Mouse (Mus musculus): ENCODE measurements around the gene Med7. TPM values are rescaled to one million over a fixed set of nuclear protein-coding genes. Genes with fewer than 3 reads are reported as not detected.
A peak's percentile ranks its signal among the peaks of the same experiment; 100 is the strongest.

Med7 gene
- polyA plus RNA-seq, 1 experiment from 2014 or later: 47.5 TPM

- 19% methylated on average over 3 of the region's 3 CpGs for WGBS
- ATAC-seq (ENCODE audit: extremely low read depth, insufficient number of reproducible peaks, low FRiP score, low TSS enrichment): peak; percentile 58; the same call in 1 of the 2 replicates
- no peaks in the 10 kb centered on the region for H3K36me3 ChIP-seq
Measured at GRCm38 (mm10) chr11:46431129-46431528, 5.6 kb upstream of the Med7 start.

DNA sequence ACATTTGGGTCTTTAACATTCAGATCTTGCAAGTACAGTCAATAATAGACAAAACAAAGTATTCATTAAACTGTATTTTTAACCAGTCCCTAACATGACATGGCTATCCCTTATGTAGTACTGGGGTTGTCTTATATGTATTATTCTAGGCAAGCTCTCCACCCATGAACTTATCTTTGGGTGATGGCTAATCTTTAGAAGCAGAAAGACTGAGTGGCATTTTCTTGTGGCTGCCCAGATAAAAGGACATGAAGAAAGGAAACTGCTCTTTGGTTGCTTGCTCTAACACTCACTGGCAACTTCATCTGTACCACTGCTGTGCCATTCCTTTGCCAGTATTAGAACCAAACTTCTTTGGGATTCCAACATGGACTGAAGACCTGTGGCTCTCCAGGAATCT lies 1.4 kb upstream of the Med7 start:
- ATAC-seq (ENCODE audit: extremely low read depth, insufficient number of reproducible peaks, low FRiP score, low TSS enrichment): no peak
- Histone ChIP-seq H3K9me3 (no peaks in the 10 kb centered on the region), H3K27ac (replicated peaks) (no peak overlapping the region), H3K27me3 (replicated peaks) (no peaks in the 10 kb centered on the region), H3K9ac (no peak overlapping the region), H3K36me3 (peaks cover 12% of the 10 kb centered on the region), H3K4me2 (no peak overlapping the region), H3K4me1 (peaks cover 18% of the 10 kb centered on the region), H3K4me3 (no peak overlapping the region)

More at GRCm38 (mm10) chr11:46431129-46431528, 5.6 kb upstream of the Med7 start:
- H3K4me3 ChIP-seq: no peak overlapping the region
- H3K4me1 ChIP-seq: peaks cover 2% of the 10 kb centered on the region
- H3K4me2 ChIP-seq: no peak overlapping the region
- H3K9ac ChIP-seq: no peak overlapping the region
- no peaks in the 10 kb centered on the region for H3K9me3 ChIP-seq
- H3K27me3 ChIP-seq (replicated peaks): no peaks in the 10 kb centered on the region
- H3K27ac ChIP-seq (replicated peaks): no peak overlapping the region

DNA sequence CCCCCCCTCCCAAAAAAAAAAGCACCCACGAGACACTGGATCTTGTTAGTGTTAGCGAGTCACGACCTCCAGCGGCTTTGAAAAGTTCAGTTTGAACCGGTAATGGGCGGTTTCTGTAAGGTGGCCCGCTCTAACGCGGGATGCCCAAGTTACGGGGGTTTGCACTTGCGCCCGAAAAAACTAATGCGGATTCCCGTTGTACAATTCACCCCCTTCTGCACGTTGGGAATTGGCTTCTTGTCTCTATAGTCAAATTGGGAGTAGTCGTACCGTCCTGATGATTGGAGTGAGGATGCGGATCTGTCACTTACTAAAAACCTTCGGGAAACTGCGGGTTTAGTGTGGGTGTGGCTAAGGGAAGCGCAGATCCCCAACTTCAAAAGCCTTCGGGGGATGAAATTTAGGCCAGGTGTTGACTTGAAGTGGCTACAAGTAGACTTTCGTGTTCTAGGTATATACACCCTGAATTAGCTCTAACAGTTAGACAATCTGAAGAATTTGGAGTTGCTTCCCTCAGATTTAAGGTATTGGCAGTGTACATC lies 805 bp downstream of the Med7 start:
- H3K36me3 ChIP-seq: peaks cover 31% of the 10 kb centered on the region
- H3K4me2 ChIP-seq: peak overlapping the region; percentile 92
- H3K4me1 ChIP-seq: peaks cover 18% of the 10 kb centered on the region
- peak overlapping the region; percentile 97 for H3K9ac ChIP-seq
- H3K27ac ChIP-seq (replicated peaks): peak overlapping the region; percentile 93
- no peaks in the 10 kb centered on the region for H3K27me3 ChIP-seq (replicated peaks)
- ATAC-seq (ENCODE audit: extremely low read depth, insufficient number of reproducible peaks, low FRiP score, low TSS enrichment): 0 out of 2 replicates have a peak, but pooled peaks have one; percentile 3
- WGBS: under 1% methylated on average over 23 of the region's 23 CpGs
- H3K4me3 ChIP-seq: peak overlapping the region; percentile 98
- H3K9me3 ChIP-seq: no peaks in the 10 kb centered on the region

DNA sequence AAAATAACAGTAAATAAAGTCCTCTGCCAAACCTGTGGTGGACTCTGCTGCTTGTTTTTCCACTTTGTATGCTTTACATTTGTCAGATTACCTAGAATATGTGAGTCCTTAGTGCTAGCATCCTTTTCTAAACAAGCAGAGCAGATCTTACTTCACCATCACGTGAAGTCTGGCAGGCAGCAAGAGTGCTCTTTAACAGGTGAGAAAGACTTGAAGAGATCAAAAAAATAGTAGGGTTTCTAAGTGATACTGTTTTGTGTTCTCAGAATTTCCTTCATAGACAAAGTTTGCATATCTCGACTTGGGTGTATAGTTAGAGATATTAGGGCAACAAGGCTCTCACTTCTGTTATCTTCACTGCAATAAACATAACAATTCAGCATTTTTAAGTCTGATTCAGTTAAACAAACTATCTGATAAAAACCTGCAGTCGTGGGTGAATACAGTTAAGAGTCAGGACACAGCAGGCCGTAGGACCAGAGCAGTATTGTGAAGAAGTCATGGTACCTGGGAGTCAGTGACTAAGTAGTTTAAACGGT lies 2.3 kb downstream of the Med7 start:
- H3K9ac ChIP-seq: no peak overlapping the region
- no peak for ATAC-seq (ENCODE audit: extremely low read depth, insufficient number of reproducible peaks, low FRiP score, low TSS enrichment)
- H3K4me1 ChIP-seq: peaks cover 18% of the 10 kb centered on the region
- H3K4me3 ChIP-seq: no peak overlapping the region
- H3K9me3 ChIP-seq: no peaks in the 10 kb centered on the region
- H3K4me2 ChIP-seq: no peak overlapping the region
- no peak overlapping the region for H3K27ac ChIP-seq (replicated peaks)
- 78% methylated on average over 5 of the region's 5 CpGs for WGBS
- H3K27me3 ChIP-seq (replicated peaks): no peaks in the 10 kb centered on the region
- peaks cover 42% of the 10 kb centered on the region for H3K36me3 ChIP-seq

DNA sequence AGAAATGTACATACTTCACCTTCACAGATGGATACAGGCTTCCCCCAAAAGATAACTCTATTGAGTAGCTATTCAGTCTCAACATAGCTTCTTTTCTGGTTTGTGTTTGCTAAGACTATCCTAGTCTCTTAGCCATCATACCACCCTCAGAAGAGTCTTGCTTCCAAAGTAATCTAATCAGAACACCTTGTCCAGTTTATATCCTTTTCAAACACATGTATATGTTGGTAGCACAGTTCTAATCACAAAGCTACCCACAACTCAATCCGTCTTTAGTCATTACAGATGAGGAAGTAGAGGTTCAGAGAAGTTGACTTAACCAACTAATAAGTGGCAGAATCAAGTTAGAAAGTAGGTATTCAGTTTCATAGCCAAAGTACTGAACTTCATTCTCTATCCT lies 5.0 kb downstream of the Med7 start:
- no peak for ATAC-seq (ENCODE audit: extremely low read depth, insufficient number of reproducible peaks, low FRiP score, low TSS enrichment)
- H3K4me2 ChIP-seq: no peak overlapping the region
- H3K27ac ChIP-seq (replicated peaks): no peak overlapping the region
- H3K4me3 ChIP-seq: no peak overlapping the region
- H3K9ac ChIP-seq: no peak overlapping the region
- no peaks in the 10 kb centered on the region for H3K27me3 ChIP-seq (replicated peaks)
- peaks cover 49% of the 10 kb centered on the region for H3K36me3 ChIP-seq
- WGBS: 69% methylated on average over 1 of the region's 1 CpGs
- H3K4me1 ChIP-seq: peaks cover 14% of the 10 kb centered on the region
- no peaks in the 10 kb centered on the region for H3K9me3 ChIP-seq

- Histone ChIP-seq H3K27me3 (replicated peaks) (no peaks in the 10 kb centered on the region), H3K9ac (no peak overlapping the region), H3K36me3 (peaks cover 49% of the 10 kb centered on the region), H3K27ac (replicated peaks) (no peak overlapping the region), H3K4me2 (no peak overlapping the region), H3K4me1 (peaks cover 8% of the 10 kb centered on the region), H3K4me3 (no peak overlapping the region), H3K9me3 (no peaks in the 10 kb centered on the region)
- ATAC-seq (ENCODE audit: extremely low read depth, insufficient number of reproducible peaks, low FRiP score, low TSS enrichment): no peak
- 80% methylated on average over 1 of the region's 1 CpGs for WGBS
Measured at GRCm38 (mm10) chr11:46443152-46443551, 6.4 kb downstream of the Med7 start.

- no peak for ATAC-seq (ENCODE audit: extremely low read depth, insufficient number of reproducible peaks, low FRiP score, low TSS enrichment)
- no peak overlapping the region for H3K27ac ChIP-seq (replicated peaks)
- H3K9me3 ChIP-seq: no peaks in the 10 kb centered on the region
- H3K9ac ChIP-seq: no peak overlapping the region
- peaks cover 45% of the 10 kb centered on the region for H3K36me3 ChIP-seq
- H3K4me1 ChIP-seq: peaks cover 3% of the 10 kb centered on the region; the same call in 1 of the 2 replicates
- H3K4me2 ChIP-seq: no peak overlapping the region
- WGBS: 80% methylated on average over 5 of the region's 5 CpGs
- H3K27me3 ChIP-seq (replicated peaks): no peaks in the 10 kb centered on the region
- no peak overlapping the region for H3K4me3 ChIP-seq
Measured at GRCm38 (mm10) chr11:46443979-46444378, 7.3 kb downstream of the Med7 start.

DNA sequence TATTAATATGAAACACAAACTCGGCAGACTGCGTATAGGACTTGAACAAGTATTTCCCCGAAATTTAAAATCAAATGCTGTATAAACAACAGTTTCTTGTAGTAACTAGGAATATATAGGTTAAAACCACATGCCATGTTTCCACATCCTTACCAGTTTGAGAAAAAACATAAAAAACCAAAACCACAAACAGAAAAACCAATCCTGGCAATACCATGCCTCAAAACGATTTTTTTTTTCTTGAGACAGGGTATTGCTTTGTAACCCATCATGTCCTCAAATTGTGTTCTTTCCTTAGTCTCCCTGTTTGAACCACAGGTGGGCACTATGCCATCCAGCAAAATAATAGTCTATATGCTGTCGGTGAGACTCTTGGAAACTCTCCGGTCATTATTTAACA lies 9.4 kb downstream of the Med7 start:
- ATAC-seq (ENCODE audit: extremely low read depth, insufficient number of reproducible peaks, low FRiP score, low TSS enrichment): no peak
- Histone ChIP-seq H3K4me1 (no peaks in the 10 kb centered on the region), H3K9me3 (no peaks in the 10 kb centered on the region), H3K4me2 (no peak overlapping the region), H3K27ac (replicated peaks) (no peak overlapping the region), H3K27me3 (replicated peaks) (no peaks in the 10 kb centered on the region), H3K4me3 (no peak overlapping the region), H3K36me3 (peaks cover 29% of the 10 kb centered on the region), H3K9ac (no peak overlapping the region)
- WGBS: 87% methylated on average over 6 of the region's 6 CpGs

GRCm38 (mm10) chr11:46447644-46448484 lies 11.1 kb downstream of the Med7 start:
- Histone ChIP-seq H3K36me3 (peaks cover 15% of the 10 kb centered on the region), H3K27ac (replicated peaks) (no peak overlapping the region), H3K4me2 (no peak overlapping the region), H3K27me3 (replicated peaks) (no peaks in the 10 kb centered on the region), H3K4me3 (no peak overlapping the region), H3K9ac (no peak overlapping the region), H3K4me1 (no peaks in the 10 kb centered on the region), H3K9me3 (no peaks in the 10 kb centered on the region)
- 69% methylated on average over 13 of the region's 13 CpGs for WGBS
- no peak for ATAC-seq (ENCODE audit: extremely low read depth, insufficient number of reproducible peaks, low FRiP score, low TSS enrichment)

- H3K27me3 ChIP-seq (replicated peaks): no peaks in the 10 kb centered on the region
- H3K9me3 ChIP-seq: no peaks in the 10 kb centered on the region
- no peak overlapping the region for H3K4me3 ChIP-seq
- peaks cover 7% of the 10 kb centered on the region; the same call in 1 of the 2 replicates for H3K36me3 ChIP-seq
- no peaks in the 10 kb centered on the region for H3K4me1 ChIP-seq
- no peak overlapping the region for H3K4me2 ChIP-seq
- no peak overlapping the region for H3K9ac ChIP-seq
- 75% methylated on average over 11 of the region's 11 CpGs for WGBS
- H3K27ac ChIP-seq (replicated peaks): no peak overlapping the region
- no peak for ATAC-seq (ENCODE audit: extremely low read depth, insufficient number of reproducible peaks, low FRiP score, low TSS enrichment)
Measured at GRCm38 (mm10) chr11:46449461-46450080, 12.8 kb downstream of the Med7 start.

- H3K9me3 ChIP-seq: no peaks in the 10 kb centered on the region
- 62% methylated on average over 6 of the region's 6 CpGs for WGBS
Measured at GRCm38 (mm10) chr11:46454453-46455045, 17.8 kb downstream of the Med7 start, which contains the start of gene Havcr2. Gene Havcr2 (plus strand): TSS chr11:46454935.

More at GRCm38 (mm10) chr11:46454453-46455045, 17.8 kb downstream of the Med7 start, which contains the start of gene Havcr2:
- H3K9ac ChIP-seq: no peak within 1 kb of the TSS
- no peaks in the 10 kb centered on the region for H3K27me3 ChIP-seq (replicated peaks)
- H3K4me1 ChIP-seq: no peaks in the 10 kb centered on the region
- H3K4me3 ChIP-seq: no peak within 1 kb of the TSS
- H3K36me3 ChIP-seq: no peaks in the 10 kb centered on the region
- no peak within 1 kb of the TSS for H3K4me2 ChIP-seq
- no peak within 1 kb of the TSS for H3K27ac ChIP-seq (replicated peaks)
- ATAC-seq (ENCODE audit: extremely low read depth, insufficient number of reproducible peaks, low FRiP score, low TSS enrichment): no peak

Measured in heart, embryonic 13.5 days (tissue).